ENCODE assay signal across 8 mouse cellular contexts in the genomic region with DNA sequence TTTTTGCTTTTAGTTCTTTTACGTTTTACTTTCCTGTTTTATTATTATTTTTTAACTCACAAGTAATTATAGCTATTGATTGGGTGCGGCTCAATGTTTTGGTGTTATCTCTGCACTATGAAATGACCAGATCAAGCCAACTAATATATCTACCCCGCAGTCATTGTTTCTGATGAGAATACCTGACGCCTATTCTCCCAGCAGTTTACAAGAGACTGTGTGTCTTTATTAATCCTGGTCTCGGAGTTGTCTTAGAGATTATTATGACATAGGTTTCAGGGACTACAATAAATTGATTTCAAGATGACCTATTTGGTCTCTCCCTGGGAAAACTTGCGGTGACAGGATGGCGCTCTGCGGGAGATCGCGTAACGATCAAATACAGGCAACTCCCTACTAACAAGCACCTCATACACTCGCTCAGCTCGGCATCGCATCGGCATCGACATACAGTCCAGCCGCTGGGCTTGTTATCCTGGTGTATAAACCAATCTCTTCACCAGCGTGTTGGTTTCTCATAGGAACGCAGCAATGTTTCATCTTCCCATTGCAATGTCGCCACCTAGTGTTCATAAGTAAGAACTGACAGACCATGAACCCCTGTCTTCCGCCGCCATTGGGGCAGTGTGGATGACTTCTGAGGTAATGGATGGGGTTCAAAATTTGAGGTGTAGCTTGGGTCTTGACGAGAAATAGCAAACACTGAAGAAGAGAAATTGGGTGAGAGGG. TPM values are rescaled to one million over a fixed set of nuclear protein-coding genes. Genes with fewer than 3 reads are reported as not detected.
A peak's percentile ranks its signal among the peaks of the same experiment; 100 is the strongest.
DNase-seq lines count a peak whose midpoint lies in the region; ATAC-seq and TF ChIP-seq lines count a peak whose summit lies in the region.

No protein-coding gene starts in this region.

- no peaks in the 10 kb centered on the region for H3K79me2 ChIP-seq in MEL (ENCODE audit: control insufficient read depth, insufficient read depth, low read length, poor library complexity)

- H3K27ac ChIP-seq in MEL (ENCODE audit: control insufficient read depth, low read depth, low read length): no peak overlapping the region
- H3K27ac ChIP-seq in forebrain, embryonic 13.5 days: no peak overlapping the region
- no peak overlapping the region for H3K27ac ChIP-seq in neural tube, embryonic 15.5 days (replicated peaks)

- peak overlapping the region; percentile 52 for H3K4me2 ChIP-seq in forebrain, embryonic 13.5 days
- peak overlapping the region; percentile 52 for H3K4me2 ChIP-seq in neural tube, embryonic 15.5 days

- TF ChIP-seq RAD21 in MEL (IDR thresholded peaks at IDR 0.05; ENCODE audit: low read depth, low read length): peak; percentile 95

- H3K4me3 ChIP-seq in MEL (ENCODE audit: control insufficient read depth in 1 of 2, insufficient read depth in 1 of 2, low read depth in 2 of 2, low read length in 2 of 2): no peak overlapping the region
- H3K4me3 ChIP-seq in forebrain, embryonic 13.5 days: no peak overlapping the region
- no peak overlapping the region for H3K4me3 ChIP-seq in lung, adult 2 months (replicated peaks; ENCODE audit: extremely low read depth, low read depth, low read length)
- H3K4me3 ChIP-seq in neural tube, embryonic 15.5 days (replicated peaks): peak overlapping the region; percentile 24; the same call in 1 of the 2 replicates

- no peaks in the 10 kb centered on the region for H3K9me3 ChIP-seq in MEL (replicated peaks; ENCODE audit: insufficient read depth, low read length)
- no peaks in the 10 kb centered on the region for H3K9me3 ChIP-seq in forebrain, embryonic 13.5 days (replicated peaks)
- no peaks in the 10 kb centered on the region for H3K9me3 ChIP-seq in neural tube, embryonic 15.5 days (replicated peaks)

- peaks cover 0 to 3% of the 10 kb centered on the region in 2 experiments; a peak in 2 of 4 replicates for H3K4me1 ChIP-seq in MEL (ENCODE audit: control insufficient read depth in 1 of 2, insufficient read depth in 2 of 2, low read length in 2 of 2)
- H3K4me1 ChIP-seq in forebrain, embryonic 13.5 days: 0 out of 2 replicates have a peak, but pooled peaks cover 7% of the 10 kb centered on the region
- H3K4me1 ChIP-seq in lung, adult 2 months (ENCODE audit: control insufficient read depth, insufficient read depth, low read length): no peaks in the 10 kb centered on the region
- peaks cover 9% of the 10 kb centered on the region; the same call in 1 of the 2 replicates for H3K4me1 ChIP-seq in neural tube, embryonic 15.5 days

- peaks cover 0 to 1% of the 10 kb centered on the region in 2 experiments; a peak in 1 of 4 replicates for H3K27me3 ChIP-seq in MEL (ENCODE audit: control insufficient read depth in 1 of 2, insufficient read depth in 2 of 2, low read length in 2 of 2)
- no peaks in the 10 kb centered on the region for H3K27me3 ChIP-seq in forebrain, embryonic 13.5 days
- H3K27me3 ChIP-seq in neural tube, embryonic 15.5 days (replicated peaks): 0 out of 2 replicates have a peak, but pooled peaks cover 6% of the 10 kb centered on the region

- H3K36me3 ChIP-seq in MEL (ENCODE audit: control insufficient read depth in 1 of 2, insufficient read depth in 2 of 2, low read length in 2 of 2): peaks cover 0 to under 1% of the 10 kb centered on the region in 2 experiments; a peak in 1 of 4 replicates
- no peaks in the 10 kb centered on the region for H3K36me3 ChIP-seq in forebrain, embryonic 13.5 days (ENCODE audit: poor library complexity, severe bottlenecking)
- H3K36me3 ChIP-seq in neural tube, embryonic 15.5 days: no peaks in the 10 kb centered on the region

- no peak for TF ChIP-seq EP300 in MEL (IDR thresholded peaks at IDR 0.05; ENCODE audit: low read depth in 1 of 2, low read length in 2 of 2)

- no peak for TF ChIP-seq POLR2A in MEL (IDR thresholded peaks at IDR 0.05; ENCODE audit: control insufficient read depth in 1 of 2, insufficient read depth in 1 of 2, low read depth in 1 of 2, low read length in 2 of 2, poor library complexity in 1 of 2)
- no peak for TF ChIP-seq POLR2A in lung, adult 2 months (IDR thresholded peaks at IDR 0.05; ENCODE audit: borderline replicate concordance, extremely low read depth, low read depth, low read length)

- TF ChIP-seq CTCF in MEL (IDR thresholded peaks at IDR 0.05 in 2 of 3, conservative IDR thresholded peaks at IDR 0.05 in 1 of 3; ENCODE audit: control insufficient read depth in 1 of 3, insufficient read depth in 1 of 3, low read depth in 2 of 3, low read length in 3 of 3, poor library complexity in 1 of 3, severe bottlenecking in 1 of 3): peak; percentile 69 to 97 (median 86)
- peak; percentile 53 for TF ChIP-seq CTCF in lung, adult 2 months (IDR thresholded peaks at IDR 0.05; ENCODE audit: insufficient read depth, low read length)

- peak; percentile 96 for ATAC-seq in forebrain, embryonic 13.5 days
- ATAC-seq in neural tube, embryonic 15.5 days (ENCODE audit: low FRiP score): peak; percentile 78; the same call in 1 of the 2 replicates

- no peak overlapping the region for H3K9ac ChIP-seq in MEL (ENCODE audit: control insufficient read depth, low read depth, low read length, poor library complexity, severe bottlenecking)
- H3K9ac ChIP-seq in forebrain, embryonic 13.5 days: no peak overlapping the region; the same call in 1 of the 2 replicates
- H3K9ac ChIP-seq in neural tube, embryonic 15.5 days (replicated peaks): 0 out of 2 replicates have a peak overlapping the region, but pooled peaks have one; percentile 28

- DNase-seq in MEL (ENCODE audit: low read depth, low spot score): peak; percentile 78
- DNase-seq in c-Kit-positive CD71-positive TER-119-positive erythroid progenitor cells, embryonic 14.5 days (ENCODE audit: low spot score): peak; percentile 62
- DNase-seq in heart, postnatal 4 days: peak; percentile 73
- peak; percentile 59 to 90 for DNase-seq in layer of hippocampus, adult 18-20 months (ENCODE audit: low spot score in 2 of 2)
- DNase-seq in lung, adult 2 months: peak; percentile 41
- DNase-seq in thymus, postnatal 10 days (ENCODE audit: low spot score in 2 of 2): peak; percentile 35 to 66

- WGBS in forebrain, embryonic 13.5 days: 27% methylated on average over 23 of the region's 23 CpGs
- WGBS in lung, adult 2 months: 25% methylated on average over 23 of the region's 23 CpGs
- 26% methylated on average over 23 of the region's 23 CpGs for WGBS in neural tube, embryonic 15.5 days

TF ChIP-seq in MEL, 35 proteins besides CTCF, POLR2A, EP300 and RAD21:
- TF ChIP-seq NELFE (IDR thresholded peaks at IDR 0.05; ENCODE audit: low read depth, low read length): no peak
- TF ChIP-seq ZC3H11A (IDR thresholded peaks at IDR 0.05; ENCODE audit: low read depth, low read length): peak; percentile 85
- no peak for TF ChIP-seq POLR2AphosphoS5 (IDR thresholded peaks at IDR 0.05; ENCODE audit: borderline replicate concordance, low read depth, low read length)
- TF ChIP-seq NRF1 (IDR thresholded peaks at IDR 0.05; ENCODE audit: insufficient read depth, low read depth, low read length, poor library complexity, severe bottlenecking): no peak
- TF ChIP-seq SMC3 (IDR thresholded peaks at IDR 0.05; ENCODE audit: low read depth, low read length): peak; percentile 92
- no peak for TF ChIP-seq ZNF384 (IDR thresholded peaks at IDR 0.05; ENCODE audit: low read depth, low read length)
- TF ChIP-seq MYC (IDR thresholded peaks at IDR 0.05; ENCODE audit: low read depth, low read length): no peak
- no peak for TF ChIP-seq ZMIZ1 (IDR thresholded peaks at IDR 0.05; ENCODE audit: low read depth, low read length)
- no peak for TF ChIP-seq MAX (IDR thresholded peaks at IDR 0.05; ENCODE audit: low read length)
- no peak for TF ChIP-seq ETS1 (IDR thresholded peaks at IDR 0.05; ENCODE audit: low read depth, low read length)
- TF ChIP-seq POLR2AphosphoS2 (IDR thresholded peaks at IDR 0.05; ENCODE audit: low read length): no peak
- no peak for TF ChIP-seq TCF12 (IDR thresholded peaks at IDR 0.05; ENCODE audit: low read depth, low read length)

RNA-seq across cellular contexts. Expression of gene Dnah14, which starts 31.2 kb away (rescaled TPM):
- total RNA-seq in MEL (2012; rRNA removed): 0.77 and 0.78 TPM in 2 replicates
- 1 to 10 TPM in 1 of 2 experiments, not detected in 1; 1.2 TPM for polyA plus RNA-seq in MEL (2012; ENCODE audit: insufficient read depth in 1 of 2, insufficient read length in 2 of 2, low read depth in 1 of 2, low replicate concordance in 2 of 2, missing spikeins in 1 of 2)
- polyA plus RNA-seq in forebrain, embryonic 13.5 days (2015; fragmentation: Nextera tagmentation; extraction: Ambion mirVana): 1.4 and 2.0 TPM in 2 replicates
- total RNA-seq in heart, postnatal 4 days (2021): not detected
- total RNA-seq in layer of hippocampus, adult 18-20 months (2021): 1 to 10 TPM in 1 of 2 experiments, under 1 TPM in 1; 0.77 to 2.3 TPM
- polyA plus RNA-seq in lung, adult 2 months (2012; rRNA removed): 0.05 TPM in 1 of 2 replicates, not detected in the other
- polyA plus RNA-seq in neural tube, embryonic 15.5 days (2015; fragmentation: Nextera tagmentation; extraction: Ambion mirVana): 0.29 and 0.61 TPM in 2 replicates

RNA-seq across cellular contexts. Expression of gene Ccdc121, which starts 34.0 kb away (rescaled TPM):
- not detected in 2 replicates for total RNA-seq in MEL (2012; rRNA removed)
- polyA plus RNA-seq in MEL (2012; ENCODE audit: insufficient read depth in 1 of 2, insufficient read length in 2 of 2, low read depth in 1 of 2, low replicate concordance in 2 of 2, missing spikeins in 1 of 2): not detected
- polyA plus RNA-seq in forebrain, embryonic 13.5 days (2015; fragmentation: Nextera tagmentation; extraction: Ambion mirVana): not detected in 2 replicates
- not detected for total RNA-seq in heart, postnatal 4 days (2021)
- total RNA-seq in layer of hippocampus, adult 18-20 months (2021): under 1 TPM; 0.48 to 0.77 TPM
- polyA plus RNA-seq in lung, adult 2 months (2012; rRNA removed): 0.79 and 1.2 TPM in 2 replicates
- polyA plus RNA-seq in neural tube, embryonic 15.5 days (2015; fragmentation: Nextera tagmentation; extraction: Ambion mirVana): not detected in 2 replicates
